Mouse (Mus musculus): ENCODE results near the gene Capg. TPM values are rescaled to one million over a fixed set of nuclear protein-coding genes. Genes with fewer than 3 reads are reported as not detected.
"Not testable (repeated sequence)": the region's sequence is repeated elsewhere in the genome, so short reads cannot be mapped to it uniquely, and the experiment has no call there.

The Capg gene
- total and polyA plus RNA-seq, 3 experiments = 9.5 to 16.1 (median 10.8) TPM

DNA sequence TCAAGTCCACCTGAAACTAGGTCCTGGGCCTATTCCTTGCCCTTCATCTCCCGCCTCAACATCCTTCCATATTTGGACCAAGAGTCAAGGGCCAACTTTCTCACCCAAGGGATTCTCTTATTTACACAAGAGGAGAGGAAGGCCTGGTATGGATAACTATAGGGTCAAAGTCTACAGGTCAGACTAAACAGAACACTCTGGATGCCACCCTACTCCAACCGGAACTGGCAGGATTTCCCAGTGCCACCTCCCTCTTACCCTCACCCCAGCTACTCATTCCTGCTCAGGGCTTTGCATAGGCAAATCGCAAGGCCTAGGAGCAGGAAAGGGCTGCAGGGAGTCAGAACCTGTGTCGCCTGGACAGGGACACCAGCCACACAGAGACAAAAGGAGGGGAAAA is 21.0 kb upstream of the Capg start:
- Histone ChIP-seq H3K27me3 (ENCODE audit: control insufficient read depth, insufficient read depth, low read length) (no peaks in the 10 kb centered on the region), H3K79me2 (replicated peaks; ENCODE audit: control insufficient read depth, insufficient read depth, low read length) (no peaks in the 10 kb centered on the region), H3K27ac (no peak overlapping the region), H3K4me1 (ENCODE audit: control insufficient read depth, insufficient read depth, low read length) (peaks cover 8% of the 10 kb centered on the region), H3K36me3 (ENCODE audit: control insufficient read depth, insufficient read depth, low read length) (no peaks in the 10 kb centered on the region; the same call in 1 of the 2 replicates), H3K9ac (ENCODE audit: low read depth, low read length) (no peak overlapping the region), H3K4me3 (no peak overlapping the region)
- intact Hi-C loops (cut with DNase I) = no loop called here
- TF ChIP-seq CTCF (IDR thresholded peaks at IDR 0.05) (no peak), EP300 (IDR thresholded peaks at IDR 0.05; ENCODE audit: insufficient read depth, low read depth, low read length) (no peak), POLR2A (IDR thresholded peaks at IDR 0.05; ENCODE audit: insufficient read depth, low read depth, low read length) (no peak)
- no peak for DNase-seq
- 82% methylated on average over 4 of the region's 4 CpGs for WGBS

DNA sequence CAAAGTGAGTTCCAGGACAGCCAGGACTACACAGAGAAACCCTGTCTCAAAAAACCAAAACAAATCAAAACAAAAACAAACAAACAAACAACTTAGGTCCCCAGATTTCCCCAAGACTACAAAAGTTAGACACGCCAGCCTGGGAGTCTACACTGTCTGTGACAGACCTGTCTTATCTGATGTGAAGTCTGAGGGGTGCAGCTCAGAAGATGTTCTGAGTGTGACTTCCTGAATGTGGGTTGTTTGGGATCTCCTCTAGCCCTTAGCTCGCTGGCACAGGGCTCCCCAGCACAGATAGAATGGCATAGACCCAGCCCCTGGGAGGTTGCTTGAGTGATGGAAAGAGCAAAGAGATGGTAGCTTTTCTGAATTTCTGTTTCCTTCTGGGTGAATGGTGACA is 20.0 kb upstream of the Capg start:
- Histone ChIP-seq H3K4me1 (ENCODE audit: control insufficient read depth, insufficient read depth, low read length) (peaks cover 14% of the 10 kb centered on the region), H3K9ac (ENCODE audit: low read depth, low read length) (no peak overlapping the region), H3K27me3 (ENCODE audit: control insufficient read depth, insufficient read depth, low read length) (no peaks in the 10 kb centered on the region), H3K27ac (no peak overlapping the region), H3K4me3 (no peak overlapping the region), H3K79me2 (replicated peaks; ENCODE audit: control insufficient read depth, insufficient read depth, low read length) (no peaks in the 10 kb centered on the region), H3K36me3 (ENCODE audit: control insufficient read depth, insufficient read depth, low read length) (no peaks in the 10 kb centered on the region; the same call in 1 of the 2 replicates)
- intact Hi-C loops (cut with DNase I) = no loop called here
- DNase-seq = no peak
- WGBS = 88% methylated on average over 2 of the region's 2 CpGs
- TF ChIP-seq CTCF (IDR thresholded peaks at IDR 0.05) (no peak), EP300 (IDR thresholded peaks at IDR 0.05; ENCODE audit: insufficient read depth, low read depth, low read length) (no peak)

- H3K36me3 ChIP-seq (ENCODE audit: control insufficient read depth, insufficient read depth, low read length) = no peaks in the 10 kb centered on the region
- intact Hi-C loops (cut with DNase I) = loop anchor here (5.0 kb wide), 1 partner anchor 35 kb away; no protein-coding TSS in a partner anchor
- no peak for DNase-seq
- H3K9ac ChIP-seq (ENCODE audit: low read depth, low read length) = no peak overlapping the region
- 50% methylated on average over 4 of the region's 4 CpGs for WGBS
- no peaks in the 10 kb centered on the region for H3K79me2 ChIP-seq (replicated peaks; ENCODE audit: control insufficient read depth, insufficient read depth, low read length)
- H3K4me3 ChIP-seq = no peak overlapping the region
- no peak for TF ChIP-seq POLR2A (IDR thresholded peaks at IDR 0.05; ENCODE audit: insufficient read depth, low read depth, low read length)
- no peak for TF ChIP-seq EP300 (IDR thresholded peaks at IDR 0.05; ENCODE audit: insufficient read depth, low read depth, low read length)
- no peak for TF ChIP-seq CTCF (IDR thresholded peaks at IDR 0.05)
- H3K27me3 ChIP-seq (ENCODE audit: control insufficient read depth, insufficient read depth, low read length) = no peaks in the 10 kb centered on the region
- no peak overlapping the region for H3K27ac ChIP-seq
- peaks cover 9% of the 10 kb centered on the region for H3K4me1 ChIP-seq (ENCODE audit: control insufficient read depth, insufficient read depth, low read length)
Measured at GRCm38 (mm10) chr6:72527070-72527469, 17.1 kb upstream of the Capg start.

- no peaks in the 10 kb centered on the region for H3K36me3 ChIP-seq (ENCODE audit: control insufficient read depth, insufficient read depth, low read length)
- peak overlapping the region; percentile 7; the same call in 1 of the 2 replicates for H3K9ac ChIP-seq (ENCODE audit: low read depth, low read length)
- H3K27me3 ChIP-seq (ENCODE audit: control insufficient read depth, insufficient read depth, low read length) = no peaks in the 10 kb centered on the region
- no peaks in the 10 kb centered on the region for H3K79me2 ChIP-seq (replicated peaks; ENCODE audit: control insufficient read depth, insufficient read depth, low read length)
- TF ChIP-seq EP300 (IDR thresholded peaks at IDR 0.05; ENCODE audit: insufficient read depth, low read depth, low read length) (peak; percentile 98), POLR2A (IDR thresholded peaks at IDR 0.05; ENCODE audit: insufficient read depth, low read depth, low read length) (peak; percentile 52; the same call in 1 of the 2 replicates), CTCF (IDR thresholded peaks at IDR 0.05) (no peak)
- H3K4me3 ChIP-seq = no peak overlapping the region
- H3K4me1 ChIP-seq (ENCODE audit: control insufficient read depth, insufficient read depth, low read length) = peaks cover 9% of the 10 kb centered on the region
- 50% methylated on average over 10 of the region's 10 CpGs for WGBS
- peak overlapping the region; percentile 51 for H3K27ac ChIP-seq
- peak; percentile 43 to 56 for DNase-seq
- intact Hi-C loops (cut with DNase I) = loop anchor here (5.0 kb wide), 1 partner anchor 36 kb away; no protein-coding TSS in a partner anchor
Measured at GRCm38 (mm10) chr6:72528410-72529151, 15.6 kb upstream of the Capg start.

GRCm38 (mm10) chr6:72532580-72532979 is 11.6 kb upstream of the Capg start:
- no peak overlapping the region for H3K9ac ChIP-seq (ENCODE audit: low read depth, low read length)
- no peak overlapping the region for H3K27ac ChIP-seq
- 80% methylated on average over 4 of the region's 4 CpGs for WGBS
- peaks cover 10% of the 10 kb centered on the region for H3K4me1 ChIP-seq (ENCODE audit: control insufficient read depth, insufficient read depth, low read length)
- H3K4me3 ChIP-seq = no peak overlapping the region
- intact Hi-C loops (cut with DNase I) = no loop called here
- no peaks in the 10 kb centered on the region for H3K27me3 ChIP-seq (ENCODE audit: control insufficient read depth, insufficient read depth, low read length)
- no peak for DNase-seq
- TF ChIP-seq EP300 (IDR thresholded peaks at IDR 0.05; ENCODE audit: insufficient read depth, low read depth, low read length) (no peak), POLR2A (IDR thresholded peaks at IDR 0.05; ENCODE audit: insufficient read depth, low read depth, low read length) (no peak)
- H3K36me3 ChIP-seq (ENCODE audit: control insufficient read depth, insufficient read depth, low read length) = no peaks in the 10 kb centered on the region
- H3K79me2 ChIP-seq (replicated peaks; ENCODE audit: control insufficient read depth, insufficient read depth, low read length) = no peaks in the 10 kb centered on the region

GRCm38 (mm10) chr6:72533555-72533954 is 10.6 kb upstream of the Capg start:
- WGBS = 8% methylated on average over 1 of the region's 1 CpGs
- H3K27ac ChIP-seq; H3K9ac ChIP-seq (ENCODE audit: low read depth, low read length); H3K27me3 ChIP-seq (ENCODE audit: control insufficient read depth, insufficient read depth, low read length); intact Hi-C loops (cut with DNase I); H3K79me2 ChIP-seq (replicated peaks; ENCODE audit: control insufficient read depth, insufficient read depth, low read length); H3K4me3 ChIP-seq; DNase-seq; H3K4me1 ChIP-seq (ENCODE audit: control insufficient read depth, insufficient read depth, low read length); H3K36me3 ChIP-seq (ENCODE audit: control insufficient read depth, insufficient read depth, low read length): not testable (repeated sequence)

Measured in heart, adult 2 months (tissue).